Mouse (Mus musculus) CD8-positive naive resting alpha-beta T cell, adult 2 months (primary cell): ENCODE measurements around the gene Mgat5b.
"Not testable (repeated sequence)": the region's sequence is repeated elsewhere in the genome, so short reads cannot be mapped to it uniquely, and the experiment has no call there.

Experiments used
- DNase-seq, 2 experiments: peaks; one replicate each; pipeline ENCODE4 v3.0.0; 2022; ENCODE audit warnings: low read depth in 2 of 2, low spot score in 2 of 2

The Mgat5b gene

DNA sequence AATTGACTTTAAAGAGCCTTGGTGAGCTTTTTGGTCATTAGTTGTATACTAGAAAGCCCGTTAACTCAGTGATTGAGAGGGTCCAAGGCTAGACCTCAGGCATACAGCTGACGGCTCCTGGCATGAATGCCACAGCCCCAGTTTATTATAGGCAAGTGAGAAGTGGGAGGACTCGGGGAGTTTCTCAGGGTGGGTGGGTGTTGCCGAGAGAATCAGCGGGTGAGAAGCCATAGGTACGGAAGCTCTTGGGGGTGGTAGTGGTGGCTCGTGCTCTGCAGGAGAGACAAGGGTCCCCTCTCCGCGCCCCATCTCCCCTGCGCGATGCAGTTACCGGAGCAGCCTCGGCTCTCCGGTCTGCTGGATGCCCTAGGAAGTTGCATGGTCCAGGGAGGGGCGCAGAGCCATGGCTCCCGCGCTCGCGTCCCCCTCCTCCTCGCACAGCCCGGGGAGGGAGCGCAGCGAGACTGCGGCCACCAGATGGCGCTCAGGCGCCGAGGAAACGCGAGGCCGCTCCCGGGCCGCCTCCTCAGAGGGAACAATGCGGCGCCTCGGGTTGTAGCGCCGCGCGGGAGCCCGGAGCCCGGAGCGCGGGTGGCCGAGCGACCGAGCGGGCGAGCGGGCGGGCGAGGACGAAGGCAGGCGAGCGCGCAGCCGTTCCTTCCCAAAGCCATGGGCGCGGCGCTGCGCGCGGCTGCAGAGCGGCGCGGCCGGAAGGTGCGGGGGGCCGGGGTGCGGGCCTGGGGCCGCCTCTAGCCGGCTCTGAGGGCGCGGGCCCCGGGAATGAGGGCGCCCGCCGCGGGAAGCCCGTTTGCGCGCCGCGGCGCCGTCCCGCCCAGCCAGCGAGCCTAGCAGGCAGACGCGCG, at the start of gene Mgat5b:
TSS of gene Mgat5b (plus strand) at position 541 of the 863 bp plus-strand sequence.
- DNase-seq: peak; percentile 62 to 71

GRCm38 (mm10) chr11:116869223-116869622, 49.4 kb upstream of the Mgat5b start:
- no peak for DNase-seq

- DNase-seq: no peak
Observed at GRCm38 (mm10) chr11:116869641-116870040, 49.0 kb upstream of the Mgat5b start.

DNA sequence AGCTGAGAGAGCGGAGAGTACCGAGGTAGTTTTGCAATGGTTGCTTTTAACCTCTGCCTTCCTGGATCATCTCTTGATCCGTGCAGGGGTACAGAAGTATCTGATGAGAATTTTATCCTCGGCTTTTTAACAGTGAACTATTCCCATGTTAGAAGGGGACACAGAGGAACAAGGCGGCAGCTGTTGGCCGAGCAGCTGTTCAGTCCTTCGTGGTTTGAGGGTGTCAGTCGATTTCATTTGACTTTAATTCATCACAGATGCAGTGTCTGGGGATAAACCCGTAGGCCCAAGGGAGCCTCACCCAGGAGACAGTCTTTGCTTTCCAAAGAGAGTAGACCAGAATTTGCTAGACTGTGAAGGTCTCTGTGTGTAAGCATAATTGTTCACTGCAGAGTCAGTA, 47.1 kb upstream of the Mgat5b start:
- DNase-seq: no peak

DNA sequence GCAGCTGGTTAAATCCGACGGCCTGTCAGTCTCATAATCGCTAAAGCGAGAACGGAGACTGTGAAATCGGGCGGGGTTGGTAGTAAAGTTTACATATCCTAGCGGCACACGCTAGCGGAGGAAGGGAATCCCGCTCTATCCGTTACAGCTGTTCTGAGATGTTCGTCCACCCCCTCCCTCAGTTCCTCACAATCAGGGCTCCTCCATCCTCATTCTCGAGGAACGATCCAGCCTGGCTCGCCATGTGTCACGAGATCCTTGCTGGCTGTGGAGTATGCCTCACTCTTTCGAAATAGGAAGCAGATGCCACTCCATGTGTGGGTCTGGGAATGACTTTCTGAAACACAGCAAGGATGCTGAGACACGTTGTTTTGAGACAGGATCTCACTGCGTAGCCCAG, 44.7 kb upstream of the Mgat5b start:
- no peak for DNase-seq

- DNase-seq: no peak
Observed at GRCm38 (mm10) chr11:116878454-116878853, 40.2 kb upstream of the Mgat5b start.

DNA sequence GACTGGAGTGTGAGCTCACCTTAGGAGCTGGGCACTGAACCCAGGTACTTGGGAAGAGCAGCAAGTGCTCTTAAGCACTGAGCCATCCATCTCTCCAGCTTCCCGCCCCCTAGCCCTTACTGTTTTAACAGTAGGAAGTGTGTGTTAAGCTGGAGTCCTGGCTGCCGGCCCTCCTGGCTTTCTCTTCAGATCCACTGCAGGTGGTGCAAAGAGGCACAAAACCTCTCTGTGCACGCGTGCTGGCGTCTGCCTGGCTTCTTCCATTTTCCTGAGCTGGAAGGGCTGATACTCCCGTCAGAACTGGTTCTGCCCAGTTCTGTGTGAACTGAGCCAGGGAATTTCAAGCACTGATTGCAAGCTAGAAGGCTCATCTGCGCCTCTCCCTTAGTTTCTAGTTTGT, 37.8 kb upstream of the Mgat5b start:
- DNase-seq: no peak

- DNase-seq: no peak
Observed at GRCm38 (mm10) chr11:116881440-116881839, 37.2 kb upstream of the Mgat5b start.

- no peak for DNase-seq
Observed at GRCm38 (mm10) chr11:116882446-116882845, 36.2 kb upstream of the Mgat5b start.

DNA sequence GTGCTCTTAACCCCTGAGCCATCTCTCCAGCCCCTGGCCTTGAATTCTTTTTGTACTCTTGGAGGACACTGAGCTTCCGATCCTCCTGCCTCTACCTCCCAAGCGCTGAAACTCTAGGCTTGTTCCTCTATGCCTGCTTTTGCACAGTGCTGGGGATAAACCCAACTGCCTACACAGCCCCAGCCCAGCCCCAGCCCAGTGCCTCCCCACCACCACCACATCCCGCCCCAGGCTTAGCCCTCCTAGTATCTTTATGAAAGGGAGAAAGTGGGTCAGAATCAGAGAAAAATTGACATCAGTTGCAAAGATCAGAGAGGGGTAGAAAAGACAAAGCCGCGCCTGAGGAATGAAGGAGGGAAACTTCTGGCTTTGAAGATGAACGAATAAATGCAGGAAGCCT, 34.6 kb upstream of the Mgat5b start:
- DNase-seq: no peak

DNA sequence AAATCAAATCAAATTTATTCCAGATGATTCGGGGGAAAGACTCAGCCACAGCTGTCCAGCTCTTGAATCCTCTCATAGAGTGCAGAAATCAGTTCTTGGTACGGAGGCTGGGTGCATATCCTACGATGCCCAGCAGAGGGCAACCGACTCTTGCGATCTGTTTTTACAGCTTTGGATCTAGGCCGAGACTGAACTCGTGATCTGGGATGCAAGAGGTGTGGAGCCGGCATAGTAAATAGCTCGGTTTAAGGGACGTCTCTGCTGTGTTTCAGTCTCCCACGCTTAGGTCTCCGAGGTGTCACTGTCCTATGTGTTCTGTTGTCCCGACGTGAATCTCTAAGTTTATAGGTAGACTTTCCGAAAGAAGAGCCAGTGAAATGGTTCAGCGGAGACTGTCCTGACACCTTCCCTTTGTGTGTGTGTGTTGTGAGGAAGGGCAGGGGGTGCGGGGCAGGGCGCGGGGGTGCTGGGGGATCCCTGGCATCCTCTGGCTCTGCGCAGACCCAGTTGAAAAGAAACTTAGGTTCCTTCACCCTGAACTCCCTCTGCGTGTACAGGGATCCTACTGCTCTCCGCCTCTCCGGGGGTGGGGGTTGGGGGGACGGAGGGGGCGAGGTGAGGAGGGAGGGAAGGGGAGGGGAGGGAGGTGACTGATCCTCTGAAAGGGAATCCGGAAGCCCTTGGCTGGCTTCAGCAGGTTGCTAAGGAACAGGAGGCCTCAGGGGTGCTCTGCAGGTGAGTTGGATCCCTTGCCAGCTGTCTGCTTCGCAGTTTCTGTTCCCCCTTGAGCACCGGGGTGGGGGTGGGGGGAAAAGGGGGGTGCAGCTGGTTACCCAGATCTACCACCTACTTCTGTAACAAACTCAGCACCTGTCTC, 33.1 kb upstream of the Mgat5b start:
- DNase-seq: peak; percentile 54 to 76

GRCm38 (mm10) chr11:116887136-116887535, 31.5 kb upstream of the Mgat5b start:
- no peak for DNase-seq

GRCm38 (mm10) chr11:116893532-116894442, 24.9 kb upstream of the Mgat5b start:
- no peak for DNase-seq

GRCm38 (mm10) chr11:116895402-116895801, 23.3 kb upstream of the Mgat5b start:
- DNase-seq: no peak

GRCm38 (mm10) chr11:116899247-116899646, 19.4 kb upstream of the Mgat5b start:
- no peak for DNase-seq

GRCm38 (mm10) chr11:116902588-116902987, 16.1 kb upstream of the Mgat5b start:
- not testable (repeated sequence) for DNase-seq

DNA sequence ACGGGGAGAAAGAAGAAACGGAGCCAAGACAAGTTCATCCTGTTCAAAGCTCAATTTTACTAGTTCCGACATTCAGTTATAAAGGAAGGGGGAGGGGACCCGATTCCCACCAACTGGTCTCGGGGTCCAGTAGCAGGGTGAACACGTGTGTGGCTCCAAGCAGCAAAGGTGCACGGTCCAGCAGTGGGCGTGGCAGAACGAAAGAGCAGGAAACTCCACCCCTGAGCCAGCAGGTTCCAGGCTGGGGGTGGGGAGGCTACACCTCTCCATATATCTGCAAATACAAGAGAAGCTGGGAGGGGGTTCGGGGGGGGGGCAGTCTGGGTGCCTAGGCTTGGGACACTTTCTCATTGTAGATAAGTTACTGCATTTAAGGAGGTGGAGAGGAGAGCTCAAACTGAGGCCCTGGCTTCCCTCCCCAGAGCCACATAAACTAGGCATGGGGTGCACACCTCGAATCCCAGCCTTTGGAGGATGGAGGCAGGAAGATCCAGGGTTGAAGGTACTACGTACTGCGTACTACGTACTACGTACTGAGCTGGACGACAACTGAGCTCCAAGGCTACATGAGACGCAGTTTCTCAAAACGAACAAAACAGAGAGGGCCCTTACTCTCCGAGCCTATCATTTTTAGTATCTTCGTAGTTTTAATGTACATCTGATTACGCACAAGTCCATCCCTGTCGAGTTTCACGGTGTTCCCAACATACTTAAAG, 12.8 kb upstream of the Mgat5b start:
- no peak for DNase-seq

DNA sequence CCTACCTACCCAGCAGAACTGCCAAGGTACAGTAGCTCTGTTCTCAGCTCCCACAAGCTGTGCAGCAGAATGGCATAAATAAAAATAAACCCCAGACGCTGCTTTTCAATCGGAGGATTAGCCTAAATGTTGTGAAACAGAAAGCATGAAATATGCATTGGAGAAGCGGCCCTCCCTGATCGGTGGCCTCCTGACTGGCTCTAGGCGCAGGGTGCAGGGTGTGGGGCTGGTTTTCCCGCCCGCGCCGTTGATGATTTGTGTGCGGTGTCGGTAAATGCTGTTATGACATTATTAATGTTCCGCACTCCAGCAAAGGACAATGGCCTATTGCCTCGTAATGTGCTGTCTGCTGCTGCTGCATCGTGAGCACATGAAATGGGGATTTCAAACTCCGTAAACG, 5.1 kb upstream of the Mgat5b start:
- no peak for DNase-seq

- no peak for DNase-seq
Observed at GRCm38 (mm10) chr11:116914267-116914885, 4.3 kb upstream of the Mgat5b start.

DNA sequence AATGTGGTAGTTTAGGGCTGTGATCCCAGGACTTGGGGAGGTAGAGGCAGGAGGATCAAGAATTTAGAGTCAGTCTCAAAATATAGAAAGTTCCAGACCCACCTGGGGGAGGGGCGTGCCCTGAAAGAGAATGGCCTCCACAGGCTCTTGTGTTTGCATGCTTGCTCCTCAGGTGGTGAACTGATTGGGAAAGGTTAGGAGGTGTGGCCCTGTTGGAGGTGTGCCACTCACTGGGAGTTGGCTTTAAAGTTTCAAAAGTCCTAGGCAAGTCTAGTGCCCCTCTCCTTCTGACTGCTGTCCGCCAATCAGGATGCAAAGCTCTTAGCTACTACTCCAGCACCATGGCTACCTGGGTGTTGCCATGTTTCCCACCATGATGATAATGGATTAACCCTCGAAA, 3.4 kb upstream of the Mgat5b start:
- DNase-seq: no peak
